Mouse (Mus musculus) liver, embryonic 11.5 days (tissue): ENCODE measurements around the gene Dop1b. TPM values are rescaled to one million over a fixed set of nuclear protein-coding genes. Genes with fewer than 3 reads are reported as not detected.

Experiments
- ATAC-seq: fragments of 200-750 bp; cut with Nextera tagmentation; replicated peaks from 2 replicates; pipeline ENCODE4 v1.8.0; 2017; ENCODE audit warnings: moderate number of reproducible peaks, mild to moderate bottlenecking, moderate TSS enrichment, moderate library complexity; ENCODE audit not compliant: low FRiP score
- DNase-seq: peaks from one replicate; pipeline ENCODE4 v3.0.0-alpha.2; 2017; ENCODE audit warnings: low spot score
- H3K27ac ChIP-seq: fragments of 300-500 bp; sonication (generic); 2 replicates; pipeline ENCODE4 v1.5.1; 2014; ENCODE audit warnings: mild to moderate bottlenecking, low read depth, low read length, control low read depth
- H3K27me3 ChIP-seq: fragments of 300-500 bp; sonication (generic); replicated peaks from 2 replicates; pipeline ENCODE4 v1.6.1; 2014; ENCODE audit warnings: low read length, mixed read lengths; ENCODE audit not compliant: control insufficient read depth, insufficient read depth
- H3K36me3 ChIP-seq: fragments of 300-500 bp; sonication (generic); 2 replicates; pipeline ENCODE4 v1.6.1; 2014; ENCODE audit warnings: mild to moderate bottlenecking, low read length, moderate library complexity, mixed read lengths; ENCODE audit not compliant: control insufficient read depth, insufficient read depth
- H3K4me1 ChIP-seq: fragments of 300-500 bp; sonication (generic); replicated peaks from 2 replicates; pipeline ENCODE4 v1.6.1; 2014; ENCODE audit warnings: low read length, mixed read lengths; ENCODE audit not compliant: control insufficient read depth, insufficient read depth
- H3K4me2 ChIP-seq: fragments of 300-500 bp; sonication (generic); 2 replicates; pipeline ENCODE4 v1.6.1; 2014; ENCODE audit warnings: mild to moderate bottlenecking, control low read depth, moderate library complexity
- H3K4me3 ChIP-seq: fragments of 300-500 bp; sonication (generic); 2 replicates; pipeline ENCODE4 v1.5.1; 2014; ENCODE audit warnings: low read depth, low read length, control low read depth
- H3K9ac ChIP-seq: fragments of 300-500 bp; sonication (generic); 2 replicates; pipeline ENCODE4 v1.6.1; 2014; ENCODE audit warnings: low read depth, low read length, control low read depth
- H3K9me3 ChIP-seq: fragments of 300-500 bp; sonication (generic); 2 replicates; pipeline ENCODE4 v1.6.1; 2016; ENCODE audit warnings: low read length, inconsistent platforms, mixed read lengths; ENCODE audit not compliant: control insufficient read depth
- WGBS: fragments of 180-500 bp; shearing (Covaris S2); extraction: QIAGEN DNeasy Blood & Tissue Kit; methylation state at CpG from one replicate; pipeline ENCODE4 v1.1.7; 2014; 5-methylcytosine and 5-hydroxymethylcytosine counted together
- polyA plus RNA-seq: library from polyadenylated mRNA; unstranded; fragments of >200 nt; fragmentation: Nextera tagmentation; extraction: Ambion mirVana; gene quantifications from 2 replicates; pipeline ENCODE4 v1.2.1, GENCODE M21; 2014

Dop1b gene
- polyA plus RNA-seq, 1 experiment from 2014 or later: 19.1 TPM

- no peaks in the 10 kb centered on the region for H3K9me3 ChIP-seq
- no peak overlapping the region for H3K9ac ChIP-seq
- no peak overlapping the region for H3K27ac ChIP-seq
- H3K4me2 ChIP-seq: no peak overlapping the region
- no peak overlapping the region for H3K4me3 ChIP-seq
- no peak for DNase-seq
- 97% methylated on average over 3 of the region's 3 CpGs for WGBS
- no peak for ATAC-seq
- H3K27me3 ChIP-seq: no peaks in the 10 kb centered on the region
- H3K36me3 ChIP-seq: peaks cover 56% of the 10 kb centered on the region
- no peaks in the 10 kb centered on the region for H3K4me1 ChIP-seq
Observed at GRCm38 (mm10) chr16:93850527-93850926, 138.8 kb downstream of the Dop1b start.

- H3K36me3 ChIP-seq: peaks cover 44% of the 10 kb centered on the region
- H3K9me3 ChIP-seq: no peaks in the 10 kb centered on the region
- WGBS: 87% methylated on average over 4 of the region's 4 CpGs
- H3K27me3 ChIP-seq: no peaks in the 10 kb centered on the region
- no peak overlapping the region for H3K4me3 ChIP-seq
- no peak overlapping the region for H3K9ac ChIP-seq
- DNase-seq (no peak), ATAC-seq (no peak)
- H3K4me1 ChIP-seq: no peaks in the 10 kb centered on the region
- no peak overlapping the region for H3K4me2 ChIP-seq
- no peak overlapping the region for H3K27ac ChIP-seq
Observed at GRCm38 (mm10) chr16:93859967-93860366, 148.3 kb downstream of the Dop1b start.

Other genes with a start within 250 kb of the Dop1b start
- 11.1 and 13.4 TPM in 2 replicates for gene Setd4, start 107.8 kb upstream of the Dop1b start, polyA plus RNA-seq
- 44.3 and 49.3 TPM in 2 replicates for gene Cbr1, start 106.1 kb upstream of the Dop1b start, polyA plus RNA-seq
- not detected in 2 replicates for gene Gm5678, start 83.8 kb upstream of the Dop1b start, polyA plus RNA-seq
- 0.16 and 0.33 TPM in 2 replicates for gene Cbr3, start 28.7 kb upstream of the Dop1b start, polyA plus RNA-seq
- gene Morc3, start 120.2 kb downstream of the Dop1b start, polyA plus RNA-seq: 37.0 and 37.6 TPM in 2 replicates
- gene Chaf1b, start 172.0 kb downstream of the Dop1b start, polyA plus RNA-seq: 86.3 and 96.0 TPM in 2 replicates